Mouse (Mus musculus): Measurements from ENCODE around the gene Clic6. TPM values are rescaled to one million over a fixed set of nuclear protein-coding genes. Genes with fewer than 3 reads are reported as not detected.
A peak's percentile ranks its signal among the peaks of the same experiment; 100 is the strongest.

The Clic6 gene
- polyA plus RNA-seq, 1 experiment from 2014 or later = 0.60 TPM

DNA sequence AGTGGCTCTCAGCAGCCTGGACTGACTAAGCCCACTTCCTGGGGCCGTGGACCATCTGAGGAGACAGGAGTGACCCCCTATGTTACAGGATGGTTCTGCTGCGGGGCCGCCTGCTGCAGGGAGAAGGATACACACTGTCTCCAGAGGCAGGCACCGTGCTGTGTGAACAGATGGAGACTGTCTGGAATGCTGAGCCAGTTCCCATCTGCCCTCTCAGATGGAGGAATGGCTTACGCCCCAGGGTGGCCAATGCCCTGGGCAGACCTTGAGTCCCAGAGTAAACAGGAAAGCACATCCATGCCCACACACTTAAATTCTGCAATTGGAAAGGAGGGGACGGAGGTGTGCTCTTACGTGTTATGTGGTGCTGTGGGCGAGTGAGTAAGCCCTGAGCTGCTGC, 35.2 kb upstream of the Clic6 start:
- Histone ChIP-seq H3K36me3 (ENCODE audit: control insufficient read depth, insufficient read depth) (no peaks in the 10 kb centered on the region), H3K9ac (ENCODE audit: low read depth, low read length) (no peak overlapping the region), H3K9me3 (replicated peaks; ENCODE audit: control insufficient read depth, low read length) (no peaks in the 10 kb centered on the region), H3K27me3 (ENCODE audit: control insufficient read depth, insufficient read depth, low read depth, low read length) (no peaks in the 10 kb centered on the region), H3K27ac (ENCODE audit: low read length) (no peak overlapping the region), H3K4me1 (ENCODE audit: control insufficient read depth, low read depth, low read length) (no peaks in the 10 kb centered on the region), H3K4me3 (ENCODE audit: low read depth, low read length) (no peak overlapping the region), H3K4me2 (ENCODE audit: low read depth, low read length) (no peak overlapping the region)
- ATAC-seq (ENCODE audit: low read depth) = no peak
- 73% methylated on average over 8 of the region's 8 CpGs for WGBS (ENCODE audit: insufficient replicate concordance)

DNA sequence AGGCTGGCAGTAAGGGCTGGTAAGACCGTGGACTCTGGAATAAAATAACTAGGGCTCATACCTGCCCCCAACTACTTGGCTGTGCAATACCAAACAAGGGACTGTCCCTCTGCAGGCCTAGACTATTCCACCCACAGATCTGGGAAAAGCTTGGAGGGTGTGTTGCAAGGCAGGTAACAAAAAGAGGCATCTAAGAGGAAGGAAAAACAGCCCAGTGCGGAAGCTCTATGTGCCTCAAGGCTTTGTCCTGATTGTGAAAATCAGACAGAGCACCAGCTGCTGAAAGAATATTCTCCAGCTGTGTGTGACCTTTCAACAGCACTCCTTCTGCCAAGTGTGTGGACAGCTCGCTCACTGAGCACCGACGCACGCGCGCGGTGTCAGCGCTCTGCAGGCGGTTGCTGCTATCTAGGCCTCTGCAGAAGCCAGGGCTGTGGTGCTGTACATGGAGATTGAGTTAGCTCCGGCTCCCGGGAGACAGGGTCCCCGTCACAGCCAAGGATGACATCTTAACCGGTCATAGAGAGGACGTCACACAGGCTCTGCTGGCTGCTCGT, 33.9 kb upstream of the Clic6 start:
- Histone ChIP-seq H3K4me3 (ENCODE audit: low read depth, low read length) (no peak overlapping the region), H3K4me1 (ENCODE audit: control insufficient read depth, low read depth, low read length) (no peaks in the 10 kb centered on the region), H3K27ac (ENCODE audit: low read length) (no peak overlapping the region), H3K9me3 (replicated peaks; ENCODE audit: control insufficient read depth, low read length) (no peaks in the 10 kb centered on the region), H3K9ac (ENCODE audit: low read depth, low read length) (no peak overlapping the region), H3K27me3 (ENCODE audit: control insufficient read depth, insufficient read depth, low read depth, low read length) (no peaks in the 10 kb centered on the region), H3K36me3 (ENCODE audit: control insufficient read depth, insufficient read depth) (no peaks in the 10 kb centered on the region), H3K4me2 (ENCODE audit: low read depth, low read length) (no peak overlapping the region)
- no peak for ATAC-seq (ENCODE audit: low read depth)
- WGBS (ENCODE audit: insufficient replicate concordance) = 81% methylated on average over 17 of the region's 17 CpGs

DNA sequence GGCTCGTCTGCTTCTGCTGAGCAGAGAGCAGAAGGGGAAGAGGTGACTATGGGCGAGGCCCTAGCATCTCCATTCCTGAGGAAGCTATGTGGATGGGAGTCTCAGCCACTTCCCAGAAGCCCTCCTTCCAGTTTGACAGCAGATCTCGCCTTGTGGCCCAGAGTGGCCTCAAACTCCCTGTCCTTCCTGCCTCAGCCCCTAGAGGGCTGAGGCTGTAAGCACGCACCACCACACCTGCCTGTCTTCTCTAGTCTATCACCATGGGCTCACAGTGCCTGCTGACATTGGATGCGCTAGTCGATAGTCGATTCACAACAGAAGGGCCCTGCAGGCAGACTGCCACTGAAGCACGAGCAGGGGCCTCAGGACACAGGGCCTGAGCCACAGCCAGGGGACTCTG, 32.9 kb upstream of the Clic6 start:
- H3K9ac ChIP-seq (ENCODE audit: low read depth, low read length) = no peak overlapping the region
- H3K27ac ChIP-seq (ENCODE audit: low read length) = no peak overlapping the region
- H3K4me1 ChIP-seq (ENCODE audit: control insufficient read depth, low read depth, low read length) = peaks cover 4% of the 10 kb centered on the region; the same call in 1 of the 2 replicates
- no peak overlapping the region for H3K4me2 ChIP-seq (ENCODE audit: low read depth, low read length)
- H3K36me3 ChIP-seq (ENCODE audit: control insufficient read depth, insufficient read depth) = no peaks in the 10 kb centered on the region
- no peaks in the 10 kb centered on the region for H3K9me3 ChIP-seq (replicated peaks; ENCODE audit: control insufficient read depth, low read length)
- 62% methylated on average over 8 of the region's 8 CpGs for WGBS (ENCODE audit: insufficient replicate concordance)
- no peaks in the 10 kb centered on the region for H3K27me3 ChIP-seq (ENCODE audit: control insufficient read depth, insufficient read depth, low read depth, low read length)
- H3K4me3 ChIP-seq (ENCODE audit: low read depth, low read length) = no peak overlapping the region
- ATAC-seq (ENCODE audit: low read depth) = no peak

- Histone ChIP-seq H3K4me1 (ENCODE audit: control insufficient read depth, low read depth, low read length) (peaks cover 4% of the 10 kb centered on the region; the same call in 1 of the 2 replicates), H3K4me3 (ENCODE audit: low read depth, low read length) (no peak overlapping the region), H3K36me3 (ENCODE audit: control insufficient read depth, insufficient read depth) (no peaks in the 10 kb centered on the region), H3K4me2 (ENCODE audit: low read depth, low read length) (no peak overlapping the region), H3K27me3 (ENCODE audit: control insufficient read depth, insufficient read depth, low read depth, low read length) (no peaks in the 10 kb centered on the region), H3K9ac (ENCODE audit: low read depth, low read length) (no peak overlapping the region), H3K27ac (ENCODE audit: low read length) (no peak overlapping the region), H3K9me3 (replicated peaks; ENCODE audit: control insufficient read depth, low read length) (no peaks in the 10 kb centered on the region)
- WGBS (ENCODE audit: insufficient replicate concordance) = 83% methylated on average over 7 of the region's 7 CpGs
- ATAC-seq (ENCODE audit: low read depth) = no peak
Observed at GRCm38 (mm10) chr16:92454002-92454401, 31.5 kb upstream of the Clic6 start.

- no peak for ATAC-seq (ENCODE audit: low read depth)
- no peaks in the 10 kb centered on the region for H3K27me3 ChIP-seq (ENCODE audit: control insufficient read depth, insufficient read depth, low read depth, low read length)
- no peak overlapping the region for H3K9ac ChIP-seq (ENCODE audit: low read depth, low read length)
- no peak overlapping the region for H3K4me2 ChIP-seq (ENCODE audit: low read depth, low read length)
- peaks cover 4% of the 10 kb centered on the region; the same call in 1 of the 2 replicates for H3K4me1 ChIP-seq (ENCODE audit: control insufficient read depth, low read depth, low read length)
- no peaks in the 10 kb centered on the region for H3K9me3 ChIP-seq (replicated peaks; ENCODE audit: control insufficient read depth, low read length)
- H3K4me3 ChIP-seq (ENCODE audit: low read depth, low read length) = no peak overlapping the region
- H3K36me3 ChIP-seq (ENCODE audit: control insufficient read depth, insufficient read depth) = no peaks in the 10 kb centered on the region
- 83% methylated on average over 18 of the region's 18 CpGs for WGBS (ENCODE audit: insufficient replicate concordance)
- H3K27ac ChIP-seq (ENCODE audit: low read length) = no peak overlapping the region
Observed at GRCm38 (mm10) chr16:92454495-92454894, 31.0 kb upstream of the Clic6 start.

GRCm38 (mm10) chr16:92455488-92455887, 30.0 kb upstream of the Clic6 start:
- Histone ChIP-seq H3K27me3 (ENCODE audit: control insufficient read depth, insufficient read depth, low read depth, low read length) (no peaks in the 10 kb centered on the region), H3K36me3 (ENCODE audit: control insufficient read depth, insufficient read depth) (no peaks in the 10 kb centered on the region), H3K9ac (ENCODE audit: low read depth, low read length) (no peak overlapping the region), H3K4me1 (ENCODE audit: control insufficient read depth, low read depth, low read length) (peaks cover 4% of the 10 kb centered on the region; the same call in 1 of the 2 replicates), H3K4me3 (ENCODE audit: low read depth, low read length) (no peak overlapping the region), H3K27ac (ENCODE audit: low read length) (no peak overlapping the region), H3K4me2 (ENCODE audit: low read depth, low read length) (no peak overlapping the region), H3K9me3 (replicated peaks; ENCODE audit: control insufficient read depth, low read length) (no peaks in the 10 kb centered on the region)
- ATAC-seq (ENCODE audit: low read depth) = no peak
- WGBS (ENCODE audit: insufficient replicate concordance) = 76% methylated on average over 8 of the region's 8 CpGs

DNA sequence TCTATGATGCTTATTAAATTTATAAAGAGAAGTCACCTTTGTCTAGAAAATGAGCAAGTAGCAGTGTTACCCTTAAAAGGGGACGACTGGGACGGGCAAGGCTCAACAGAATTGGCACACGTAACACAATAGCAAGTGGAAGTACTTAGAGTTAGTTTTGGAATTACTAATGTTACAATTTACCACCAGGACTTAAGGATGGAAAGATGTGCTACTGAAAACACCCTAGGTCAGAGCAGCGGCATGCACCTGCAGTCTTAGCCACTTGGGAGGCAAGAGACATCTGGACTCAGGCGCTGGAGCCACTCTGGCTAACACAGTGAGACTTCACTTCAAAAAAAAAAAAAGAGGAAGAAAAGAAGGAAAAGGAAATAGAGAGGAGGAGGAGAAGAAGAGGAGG, 29.6 kb upstream of the Clic6 start:
- no peaks in the 10 kb centered on the region for H3K36me3 ChIP-seq (ENCODE audit: control insufficient read depth, insufficient read depth)
- 75% methylated on average over 5 of the region's 5 CpGs for WGBS (ENCODE audit: insufficient replicate concordance)
- no peak overlapping the region for H3K4me3 ChIP-seq (ENCODE audit: low read depth, low read length)
- H3K9ac ChIP-seq (ENCODE audit: low read depth, low read length) = no peak overlapping the region
- H3K27me3 ChIP-seq (ENCODE audit: control insufficient read depth, insufficient read depth, low read depth, low read length) = no peaks in the 10 kb centered on the region
- H3K27ac ChIP-seq (ENCODE audit: low read length) = no peak overlapping the region
- no peaks in the 10 kb centered on the region for H3K9me3 ChIP-seq (replicated peaks; ENCODE audit: control insufficient read depth, low read length)
- no peak overlapping the region for H3K4me2 ChIP-seq (ENCODE audit: low read depth, low read length)
- ATAC-seq (ENCODE audit: low read depth) = no peak
- H3K4me1 ChIP-seq (ENCODE audit: control insufficient read depth, low read depth, low read length) = peaks cover 4% of the 10 kb centered on the region; the same call in 1 of the 2 replicates

- no peak overlapping the region for H3K27ac ChIP-seq (ENCODE audit: low read length)
- WGBS (ENCODE audit: insufficient replicate concordance) = 13% methylated on average over 7 of the region's 7 CpGs
Observed at GRCm38 (mm10) chr16:92457594-92457993, 27.9 kb upstream of the Clic6 start.

GRCm38 (mm10) chr16:92461412-92461811, 24.1 kb upstream of the Clic6 start:
- no peaks in the 10 kb centered on the region for H3K9me3 ChIP-seq (replicated peaks; ENCODE audit: control insufficient read depth, low read length)
- ATAC-seq (ENCODE audit: low read depth) = no peak
- peaks cover 20% of the 10 kb centered on the region for H3K4me1 ChIP-seq (ENCODE audit: control insufficient read depth, low read depth, low read length)
- H3K9ac ChIP-seq (ENCODE audit: low read depth, low read length) = no peak overlapping the region
- no peaks in the 10 kb centered on the region for H3K36me3 ChIP-seq (ENCODE audit: control insufficient read depth, insufficient read depth)
- no peaks in the 10 kb centered on the region for H3K27me3 ChIP-seq (ENCODE audit: control insufficient read depth, insufficient read depth, low read depth, low read length)
- no peak overlapping the region for H3K4me3 ChIP-seq (ENCODE audit: low read depth, low read length)
- WGBS (ENCODE audit: insufficient replicate concordance) = 80% methylated on average over 6 of the region's 6 CpGs
- H3K27ac ChIP-seq (ENCODE audit: low read length) = no peak overlapping the region
- H3K4me2 ChIP-seq (ENCODE audit: low read depth, low read length) = no peak overlapping the region

More at GRCm38 (mm10) chr16:92457594-92457993, 27.9 kb upstream of the Clic6 start:
- peak; percentile 78 for ATAC-seq (ENCODE audit: low read depth)
- Histone ChIP-seq H3K27me3 (ENCODE audit: control insufficient read depth, insufficient read depth, low read depth, low read length) (no peaks in the 10 kb centered on the region), H3K4me3 (ENCODE audit: low read depth, low read length) (no peak overlapping the region), H3K9ac (ENCODE audit: low read depth, low read length) (no peak overlapping the region), H3K4me1 (ENCODE audit: control insufficient read depth, low read depth, low read length) (peaks cover 4% of the 10 kb centered on the region; the same call in 1 of the 2 replicates), H3K9me3 (replicated peaks; ENCODE audit: control insufficient read depth, low read length) (no peaks in the 10 kb centered on the region), H3K4me2 (ENCODE audit: low read depth, low read length) (no peak overlapping the region), H3K36me3 (ENCODE audit: control insufficient read depth, insufficient read depth) (no peaks in the 10 kb centered on the region)

Measured in liver, embryonic 16.5 days (tissue).